Mouse (Mus musculus) inflammation-experienced regulatory T-cells, adult 6 months (primary cell): ENCODE data around the gene Cd48. TPM values are rescaled to one million over a fixed set of nuclear protein-coding genes. Genes with fewer than 3 reads are reported as not detected.
A peak's percentile ranks its signal among the peaks of the same experiment; 100 is the strongest.

Source experiments
- ATAC-seq: one replicate; pipeline ENCODE4 v1.8.0; 2017
- polyA plus RNA-seq, 3 experiments: library from polyadenylated mRNA; unstranded; fragments of 100-300 nt; shearing (Covaris generic); gene quantifications; one replicate each; pipeline ENCODE4 v1.2.1; 2017

The Cd48 gene
- 1,000 to 10,000 TPM in 1 of 3 experiments, 100 to 1,000 TPM in 2; 432 to 1,060 (median 516) TPM for polyA plus RNA-seq

DNA sequence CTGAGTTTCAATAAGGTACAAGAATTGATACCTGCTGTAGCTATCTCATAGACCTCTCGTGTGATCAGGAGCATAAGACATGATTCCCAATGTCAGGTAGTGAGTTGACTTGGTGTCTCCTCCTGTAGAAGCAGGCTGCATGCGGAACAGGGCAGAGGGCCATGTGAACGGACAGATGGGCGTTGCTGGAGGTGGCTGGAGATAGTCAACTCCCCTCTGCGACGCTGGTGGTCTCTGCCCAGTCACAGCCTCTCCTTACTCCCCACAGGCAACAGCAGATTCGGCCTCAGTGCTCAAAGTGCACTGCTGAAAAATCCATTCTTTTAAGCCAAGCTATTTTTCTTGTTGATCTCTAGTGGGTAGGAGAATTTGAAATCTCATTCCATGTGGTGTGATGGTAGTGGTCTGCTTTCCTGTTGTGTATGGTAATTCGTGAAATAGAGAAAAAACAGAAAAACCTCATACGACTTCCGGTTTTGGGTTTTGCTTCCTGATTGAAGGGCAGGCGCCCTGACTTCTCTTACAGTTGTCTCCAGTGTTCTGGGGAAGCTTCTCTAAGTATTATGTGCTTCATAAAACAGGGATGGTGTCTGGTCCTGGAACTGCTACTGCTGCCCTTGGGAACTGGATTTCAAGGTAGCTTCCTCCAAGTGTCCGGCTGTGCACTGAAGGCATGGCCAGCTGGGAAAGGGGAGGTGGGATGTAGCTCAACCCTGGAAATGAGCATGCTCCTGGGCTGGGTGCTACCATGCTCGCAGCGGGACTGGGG is at the start of gene Cd48:
TSS of gene Cd48 (plus strand) at position 479 of the 769 bp plus-strand sequence.
- peak; percentile 62 for ATAC-seq

DNA sequence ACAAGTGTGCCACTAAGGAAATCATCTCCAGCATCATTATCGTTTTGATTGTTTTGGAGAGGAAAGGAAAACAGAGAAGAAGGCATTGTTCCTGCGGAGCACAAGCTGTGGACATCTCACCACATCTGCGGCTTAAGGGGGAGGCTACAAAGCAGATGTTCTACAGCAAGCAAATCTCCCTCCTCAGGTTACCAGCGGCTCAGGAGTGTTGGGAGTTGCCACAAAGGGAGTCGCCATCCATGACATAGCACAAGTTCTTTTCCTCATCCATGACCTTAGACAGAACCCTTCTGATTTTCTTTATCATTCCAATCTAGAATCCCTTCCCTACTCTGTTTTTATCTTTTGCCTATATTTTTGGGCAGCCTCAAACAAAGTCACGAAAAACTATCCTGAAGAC is 46.1 kb upstream of the Cd48 start:
- ATAC-seq = no peak

DNA sequence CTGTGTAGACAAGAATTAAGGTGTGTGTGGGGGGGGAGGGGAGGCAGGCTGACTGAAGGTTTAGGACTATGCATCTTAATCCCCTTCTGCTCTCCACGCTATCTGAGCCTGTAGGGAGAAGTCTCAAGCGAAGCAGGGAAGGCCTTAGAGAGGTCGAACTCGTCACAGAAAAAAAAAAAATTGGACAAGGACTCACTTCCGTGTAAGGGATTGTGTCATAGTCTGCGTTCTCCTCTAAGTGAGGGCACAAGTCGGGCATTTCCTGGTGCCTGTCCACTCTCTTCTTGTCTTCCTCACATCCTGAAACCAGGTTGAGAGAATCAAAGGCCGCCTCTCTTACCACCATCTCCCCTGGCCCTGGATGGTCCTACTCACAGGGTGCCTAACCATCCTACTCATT is 44.7 kb upstream of the Cd48 start:
- ATAC-seq = no peak

GRCm38 (mm10) chr1:171638686-171639085 is 43.1 kb upstream of the Cd48 start:
- no peak for ATAC-seq

GRCm38 (mm10) chr1:171640796-171641195 is 41.0 kb upstream of the Cd48 start:
- ATAC-seq = no peak

DNA sequence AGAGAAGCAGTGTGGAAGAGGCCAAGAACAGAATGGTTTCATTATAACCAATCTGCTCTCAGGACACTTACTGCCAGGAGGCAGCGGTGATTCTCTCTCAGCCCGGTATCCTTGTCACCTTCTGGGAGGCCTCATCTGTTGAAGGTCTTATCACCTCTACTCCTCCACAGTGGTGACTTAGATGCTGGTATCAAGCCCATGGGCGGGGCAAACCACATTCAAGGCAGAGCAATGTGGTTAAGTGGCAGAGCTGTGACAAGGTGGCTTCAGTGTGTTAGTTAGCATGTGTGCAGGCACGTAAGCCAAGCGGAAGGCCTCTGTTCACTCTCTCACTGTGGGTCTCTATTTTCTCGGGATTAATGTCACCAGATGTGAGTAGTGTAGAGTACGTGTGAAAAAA is 38.2 kb upstream of the Cd48 start:
- peak; percentile 91 for ATAC-seq

DNA sequence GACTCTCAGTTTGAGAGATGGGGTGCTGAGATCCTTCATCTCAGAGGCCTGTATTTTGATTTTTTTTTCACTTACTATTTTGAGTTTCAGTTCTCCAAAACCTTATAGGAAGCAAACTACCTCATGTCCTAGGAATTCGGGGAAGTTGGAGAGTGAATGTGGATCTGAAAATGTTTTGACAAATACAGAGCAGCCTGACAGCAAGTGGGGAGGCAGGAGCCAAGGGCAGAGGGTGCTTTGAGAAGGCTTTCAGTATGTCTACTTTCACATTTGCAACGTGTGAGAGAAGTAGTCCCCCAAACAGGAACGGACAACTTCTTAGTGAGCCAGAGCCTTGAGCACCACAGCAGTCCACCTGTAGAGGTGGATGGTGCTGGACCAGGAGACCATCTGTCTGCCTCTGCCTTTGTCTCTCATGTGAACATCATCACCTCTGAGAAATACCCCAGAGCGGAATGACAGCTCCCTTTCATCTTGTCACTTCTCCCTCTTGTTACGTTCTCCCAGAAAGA is 35.3 kb upstream of the Cd48 start:
- no peak for ATAC-seq

- ATAC-seq = no peak
Measured at GRCm38 (mm10) chr1:171647716-171648115, 34.1 kb upstream of the Cd48 start.

DNA sequence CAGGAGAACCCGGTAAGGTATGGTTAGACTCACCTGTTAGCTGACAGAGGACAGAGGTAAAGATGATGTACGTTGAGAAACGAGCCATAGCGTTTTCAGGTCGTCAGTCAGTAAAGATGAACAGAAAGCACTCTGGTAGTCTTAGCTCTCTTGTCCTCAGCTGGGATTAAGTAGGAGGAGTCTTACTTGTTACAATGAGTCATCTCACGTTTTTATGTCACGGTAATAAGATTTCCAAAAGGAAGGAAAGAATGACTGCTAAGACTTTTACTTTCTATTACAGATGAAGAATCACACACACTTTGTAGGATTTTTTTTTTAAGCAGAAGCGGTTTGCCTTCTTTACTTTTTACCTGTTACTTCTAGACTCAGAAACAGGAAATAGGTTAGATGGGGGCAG is 33.0 kb upstream of the Cd48 start:
- ATAC-seq = peak; percentile 93

GRCm38 (mm10) chr1:171652734-171653133 is 29.1 kb upstream of the Cd48 start, which contains the start of gene Slamf7:
Gene Slamf7, minus strand, starts transcription at chr1:171653035.
- ATAC-seq = no peak

DNA sequence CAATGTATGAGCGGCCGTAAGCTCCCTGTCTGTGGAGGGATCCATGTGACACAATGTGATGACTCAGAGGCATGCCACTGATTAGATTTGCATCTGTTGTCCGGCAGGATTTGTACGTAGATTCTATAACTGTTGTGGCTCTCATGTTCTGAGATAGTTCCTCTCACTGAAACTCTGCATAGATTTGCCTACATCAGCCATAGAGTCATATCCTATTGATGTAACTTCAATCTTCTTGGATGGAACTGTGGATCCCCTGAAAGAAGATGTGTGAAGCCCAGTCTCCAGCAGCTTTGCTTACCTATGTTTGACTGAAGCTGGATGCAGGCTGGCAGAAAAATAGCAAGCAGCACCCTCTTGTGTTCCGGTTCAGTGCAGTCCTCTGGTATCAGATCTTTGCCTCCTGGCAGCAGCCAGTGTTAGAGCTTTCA is 23.2 kb upstream of the Cd48 start:
- no peak for ATAC-seq

GRCm38 (mm10) chr1:171660423-171660822 is 21.4 kb upstream of the Cd48 start:
- no peak for ATAC-seq

DNA sequence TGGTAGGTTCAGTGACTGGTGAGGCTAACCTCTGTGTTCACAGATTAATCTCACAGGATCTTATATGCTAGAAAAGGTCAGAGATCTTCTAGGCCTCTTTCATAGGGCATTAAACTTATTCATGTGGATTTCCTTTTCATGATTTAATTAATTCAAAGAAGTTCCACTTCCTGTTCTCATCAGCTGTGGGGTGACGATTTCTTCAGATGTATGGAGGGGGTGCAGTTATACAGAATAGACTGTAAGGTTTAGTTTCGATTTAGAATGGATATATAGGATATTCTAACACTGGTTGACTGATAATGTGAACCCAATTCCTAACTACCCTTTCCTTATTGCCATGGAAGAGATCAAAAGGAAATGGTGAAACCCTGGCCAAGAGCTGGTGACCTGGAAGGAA is 20.3 kb upstream of the Cd48 start:
- peak; percentile 91 for ATAC-seq

GRCm38 (mm10) chr1:171663757-171664156 is 18.1 kb upstream of the Cd48 start:
- ATAC-seq = peak; percentile 44

DNA sequence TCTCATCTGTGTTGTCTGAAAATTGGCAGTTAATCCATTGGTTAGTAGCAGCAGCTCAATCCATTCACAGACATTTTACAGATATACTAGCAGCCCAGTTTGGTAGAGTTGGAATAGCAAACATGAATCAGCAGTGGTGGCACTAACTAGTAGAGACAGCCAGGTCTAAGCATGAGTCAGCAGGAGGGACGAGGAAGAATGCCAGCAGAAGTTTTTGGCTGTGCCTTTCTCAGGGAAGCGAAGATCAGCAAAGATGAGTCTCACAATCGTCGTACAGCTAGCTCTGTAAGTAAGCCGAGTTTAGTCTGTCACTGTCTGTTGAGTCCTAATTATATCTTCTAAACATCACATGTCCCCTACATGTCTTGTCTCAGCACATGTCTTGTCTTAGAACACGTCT is 15.5 kb upstream of the Cd48 start:
- no peak for ATAC-seq

DNA sequence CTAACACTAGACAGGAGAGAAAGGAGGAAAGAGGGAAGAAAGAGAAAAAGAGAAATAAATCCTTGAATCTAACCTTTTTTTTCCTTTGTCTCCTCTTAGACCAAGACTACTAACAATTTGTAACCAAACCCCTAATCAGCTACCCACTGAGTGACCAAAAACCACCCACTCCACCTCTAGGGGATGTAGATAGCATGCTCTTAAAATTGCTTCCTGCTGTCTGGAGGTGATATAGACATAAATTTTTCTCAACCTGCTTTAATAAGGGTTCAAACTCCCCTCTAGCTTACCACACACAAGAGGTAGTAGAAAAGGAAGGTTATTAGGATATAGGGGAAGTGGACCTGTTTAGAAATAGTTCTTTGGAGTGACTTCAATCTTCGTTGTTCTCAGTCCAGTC is 14.6 kb upstream of the Cd48 start:
- ATAC-seq = no peak

GRCm38 (mm10) chr1:171672451-171672850 is 9.4 kb upstream of the Cd48 start:
- peak; percentile 61 for ATAC-seq

DNA sequence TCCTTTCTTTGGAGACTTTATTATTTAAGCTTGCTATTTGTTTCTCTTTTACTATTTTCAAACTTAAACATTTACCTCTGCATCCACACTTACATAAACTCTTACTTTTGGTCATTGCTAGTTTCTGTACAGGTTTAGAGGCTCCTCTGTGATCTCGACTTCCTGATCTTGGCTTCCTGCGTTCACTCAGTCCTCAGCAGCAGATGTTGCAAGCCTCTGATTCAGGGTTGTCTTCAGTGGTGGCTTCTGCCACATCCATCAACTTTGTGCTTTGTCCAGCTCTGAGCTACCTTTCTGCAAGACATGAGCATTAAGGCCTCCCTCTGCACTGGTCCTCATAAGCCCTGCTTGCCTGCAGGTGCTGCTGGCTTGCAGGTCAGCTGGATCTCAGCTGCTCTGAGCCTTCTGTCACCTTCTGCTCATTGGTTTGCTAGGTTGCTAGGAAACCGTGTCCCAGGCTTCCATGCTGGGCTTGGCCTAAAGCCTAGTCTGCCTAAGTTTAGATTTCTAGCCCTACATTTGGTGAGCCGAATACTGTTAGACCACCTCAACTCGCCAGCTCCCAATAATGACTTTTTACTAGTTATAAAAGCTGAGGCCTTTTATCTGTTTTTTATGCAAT is 8.8 kb upstream of the Cd48 start:
- ATAC-seq = peak; percentile 65

GRCm38 (mm10) chr1:171674467-171674866 is 7.3 kb upstream of the Cd48 start:
- peak; percentile 44 for ATAC-seq

GRCm38 (mm10) chr1:171677721-171678120 is 4.1 kb upstream of the Cd48 start:
- ATAC-seq = no peak

- ATAC-seq = peak; percentile 68
Measured at GRCm38 (mm10) chr1:171681009-171681408, 800 bp upstream of the Cd48 start.

DNA sequence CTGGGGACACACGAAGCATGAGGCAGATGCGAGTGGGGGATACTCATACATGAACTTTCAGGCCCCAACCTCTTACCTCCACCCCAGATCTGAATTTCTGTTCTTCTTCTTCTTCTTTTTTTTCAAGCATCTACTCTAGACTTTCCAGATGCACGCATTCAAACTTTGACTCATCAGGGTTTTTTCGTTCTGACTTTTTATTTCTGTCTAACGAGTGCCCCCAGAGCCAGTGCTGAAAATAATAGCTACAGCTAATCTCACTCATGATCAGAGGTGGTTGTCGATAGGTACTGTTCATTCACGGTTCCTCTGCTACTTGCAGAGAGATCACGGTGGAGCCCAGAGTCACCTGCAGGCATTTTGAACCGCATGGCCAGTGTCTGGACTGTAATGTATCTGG is 3.1 kb downstream of the Cd48 start:
- peak; percentile 64 for ATAC-seq

GRCm38 (mm10) chr1:171687320-171687719 is 5.5 kb downstream of the Cd48 start:
- ATAC-seq = peak; percentile 75

DNA sequence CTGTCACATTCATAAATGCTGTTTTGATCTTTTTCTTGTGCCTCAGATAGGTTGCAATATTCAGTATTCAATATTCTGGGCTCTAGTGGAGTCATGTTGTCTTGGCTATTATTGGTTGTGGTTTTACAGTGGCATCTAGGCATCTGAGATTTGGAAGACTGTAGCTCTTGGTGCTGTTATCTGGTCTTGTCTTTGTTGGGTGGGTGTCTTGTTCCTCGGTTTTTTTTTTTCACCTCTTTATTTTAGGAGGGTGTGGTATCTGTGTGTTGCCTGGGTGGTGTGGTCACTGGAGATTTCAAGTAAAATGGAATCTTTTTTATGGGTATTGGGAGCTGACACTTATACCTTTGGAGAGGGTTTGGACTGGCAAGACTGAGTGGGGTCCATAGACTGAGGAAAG is 12.1 kb downstream of the Cd48 start:
- ATAC-seq = no peak
